Mouse (Mus musculus) heart, adult 11 months (tissue): ENCODE data around the gene Fgfr2.
A peak's percentile ranks its signal among the peaks of the same experiment; 100 is the strongest.
"Not testable (repeated sequence)": the region's sequence is repeated elsewhere in the genome, so short reads cannot be mapped to it uniquely, and the experiment has no call there.

Experiments
- DNase-seq: peaks from one replicate; pipeline ENCODE4 v3.0.0; 2022

Gene Fgfr2

DNA sequence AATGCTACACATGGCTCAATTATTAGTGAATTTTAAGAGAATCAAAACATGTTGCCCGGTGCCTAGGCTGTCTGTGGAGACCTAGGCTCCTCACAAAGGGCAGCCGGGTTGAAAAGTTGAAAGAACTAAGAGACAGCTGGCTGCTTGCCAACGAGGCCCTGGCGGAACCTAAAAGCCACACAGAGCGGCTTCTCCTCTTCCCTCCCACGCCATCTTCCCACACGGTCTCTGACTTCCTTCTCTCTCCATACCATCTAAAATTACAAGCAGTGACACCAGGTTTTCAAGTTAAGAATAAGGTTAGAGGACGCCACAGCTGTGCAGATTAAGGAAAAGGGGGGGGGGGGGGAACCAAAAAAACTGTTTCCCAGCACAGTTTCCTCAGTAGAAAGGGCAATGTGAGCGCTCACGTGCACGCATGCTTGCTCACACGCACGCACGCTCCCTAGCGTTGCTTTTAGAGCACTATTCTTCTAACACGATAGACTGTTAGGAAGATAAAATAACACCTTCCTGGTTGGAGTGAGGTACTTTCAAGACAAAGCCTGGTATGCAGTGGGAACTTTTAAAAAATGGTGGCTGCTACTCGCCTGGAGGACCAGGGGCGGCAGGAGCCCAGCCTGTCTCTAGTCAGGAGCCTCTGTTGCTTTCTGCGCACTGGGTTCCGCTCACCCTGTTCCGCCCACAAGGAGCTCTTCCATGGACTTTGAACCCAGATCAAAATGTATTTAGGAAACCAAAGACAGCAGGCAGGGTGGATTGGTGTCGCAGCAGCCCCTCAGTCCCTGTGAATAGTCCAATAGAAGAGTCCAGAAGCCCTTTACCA lies 2491.4 kb downstream of the Fgfr2 start:
- peak; percentile 91 for DNase-seq

DNA sequence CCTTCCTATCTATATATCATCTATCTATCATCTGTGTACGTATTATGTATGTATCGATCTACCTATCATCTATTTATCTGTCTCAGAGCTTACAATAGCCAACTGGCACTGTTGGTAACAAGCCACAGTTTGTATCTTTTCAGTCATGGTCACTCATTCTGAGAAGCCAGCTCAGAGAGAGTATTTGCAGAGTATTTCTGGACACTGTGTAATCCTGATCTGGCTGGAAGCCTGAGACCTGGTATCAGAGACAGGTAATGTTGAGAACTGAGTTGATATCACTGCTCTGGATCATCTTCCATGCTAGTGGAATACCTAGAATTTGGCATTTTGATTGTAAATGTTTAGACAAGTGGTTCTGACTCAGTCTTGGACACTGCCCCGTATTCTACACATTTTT lies 2492.2 kb downstream of the Fgfr2 start:
- DNase-seq = no peak

DNA sequence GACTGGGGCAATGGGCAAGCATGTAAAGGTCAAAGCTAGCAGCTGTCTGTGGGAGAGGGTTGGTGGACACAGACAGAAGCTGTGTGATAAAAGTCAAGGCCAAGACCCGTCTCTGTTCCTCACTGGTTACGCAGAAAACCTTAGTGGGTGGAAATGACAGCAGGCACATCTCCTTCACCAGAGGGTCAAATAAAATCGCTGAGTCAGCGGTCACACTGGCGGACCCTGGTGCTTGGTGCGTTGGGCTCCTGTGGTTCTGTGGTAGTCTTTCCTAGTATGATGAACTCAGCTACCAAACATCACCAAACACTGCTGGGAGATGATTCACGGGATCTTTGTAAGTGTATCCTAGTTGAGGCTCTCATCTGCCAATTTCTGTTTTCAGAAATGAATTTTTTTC lies 2493.2 kb downstream of the Fgfr2 start:
- no peak for DNase-seq

DNA sequence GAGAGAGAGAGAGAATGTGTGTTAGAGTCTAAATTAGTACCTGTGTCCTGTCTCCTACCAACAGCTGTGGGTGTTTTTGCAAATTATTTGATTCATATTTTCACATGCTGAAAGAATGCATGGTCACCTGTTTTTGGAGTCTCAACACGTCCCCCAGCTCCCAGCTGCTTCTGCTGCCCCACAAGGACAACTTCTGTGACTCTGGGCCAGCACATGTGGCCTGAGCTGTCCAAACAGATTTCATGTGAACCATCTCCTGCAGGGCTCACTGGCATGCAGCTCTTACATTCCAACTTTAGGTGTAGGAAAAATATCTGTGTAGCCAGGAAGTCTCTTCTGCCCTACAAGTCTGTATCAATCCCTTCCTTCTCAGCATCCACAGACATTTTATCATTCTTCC lies 2494.5 kb downstream of the Fgfr2 start:
- peak; percentile 91 for DNase-seq

DNA sequence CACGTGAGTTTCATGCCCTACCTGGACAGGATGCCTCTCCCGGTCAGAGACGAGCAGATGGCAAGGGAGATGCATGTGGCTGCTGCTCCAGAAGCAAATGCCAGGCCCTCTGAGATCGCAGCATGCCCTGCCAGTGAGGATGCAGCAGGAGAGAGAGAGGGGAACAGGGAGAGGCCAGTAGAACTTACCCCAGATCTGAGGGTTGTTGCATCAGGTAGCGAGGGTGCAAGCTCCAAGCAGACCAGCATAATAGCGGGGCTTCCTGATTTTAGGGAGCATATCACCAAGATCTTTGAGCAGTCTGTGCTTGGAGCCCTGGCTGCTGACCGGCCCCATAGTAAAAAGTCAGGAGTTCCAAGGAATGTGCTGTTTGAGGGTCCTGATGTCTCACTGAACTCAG lies 2497.8 kb downstream of the Fgfr2 start:
- DNase-seq = no peak

DNA sequence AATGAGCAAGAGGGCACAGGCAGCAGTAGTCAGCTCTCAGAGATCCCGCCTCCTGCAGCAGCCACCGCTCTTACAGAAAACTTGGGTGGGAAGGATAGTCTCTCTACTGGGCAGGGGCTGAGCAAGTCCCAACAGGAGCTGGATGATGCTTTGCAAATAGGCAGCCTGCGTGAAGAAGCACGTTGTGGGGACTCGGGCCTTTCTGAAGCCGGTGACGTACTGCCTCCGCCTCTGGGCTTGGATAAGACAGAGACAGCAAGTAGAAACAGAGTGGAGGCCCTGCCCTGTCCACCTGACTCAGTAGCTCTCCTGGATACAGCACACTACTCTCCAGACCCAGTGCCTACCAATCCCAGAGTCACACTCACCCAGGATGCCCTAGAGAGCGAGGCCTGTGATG lies 2498.9 kb downstream of the Fgfr2 start:
- no peak for DNase-seq

DNA sequence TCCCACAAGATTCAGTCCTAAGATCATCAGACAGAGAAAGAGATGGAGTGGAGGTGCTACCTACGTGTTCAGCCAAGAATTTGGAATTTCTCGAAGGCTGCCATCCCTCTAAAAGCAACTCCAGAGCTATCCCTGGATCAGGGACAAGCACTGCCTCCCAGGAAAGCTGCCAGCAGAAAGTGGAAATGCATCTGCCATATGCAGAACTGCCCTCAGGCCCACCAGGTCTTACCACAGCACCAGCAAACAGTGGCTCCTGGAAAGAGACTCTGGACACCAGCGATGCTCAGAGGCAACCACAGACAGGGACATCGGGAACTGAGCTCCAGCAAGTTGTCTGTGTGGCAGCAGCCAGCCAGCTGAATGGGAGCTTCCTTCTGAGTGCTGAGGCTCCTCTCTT lies 2500.8 kb downstream of the Fgfr2 start:
- DNase-seq = no peak

DNA sequence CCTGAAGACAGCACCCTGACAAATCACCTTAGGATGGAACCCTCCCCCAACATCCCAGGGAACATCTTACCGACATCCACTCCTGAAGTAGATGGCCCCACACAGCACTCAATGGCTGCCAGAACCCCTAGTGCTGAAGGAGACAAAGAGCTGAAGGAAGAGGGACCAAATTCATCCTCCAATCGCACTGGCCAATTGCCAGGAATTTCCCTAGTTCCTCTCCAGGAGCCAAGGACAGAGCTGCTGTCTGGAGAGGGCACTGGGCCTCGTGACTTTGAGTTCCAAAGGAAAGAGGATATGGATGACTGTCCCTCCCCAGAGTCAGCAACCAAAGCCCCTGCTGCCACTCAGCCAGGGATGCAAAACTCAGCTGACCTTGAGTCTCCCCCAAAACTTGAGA lies 2501.2 kb downstream of the Fgfr2 start:
- DNase-seq = no peak

DNA sequence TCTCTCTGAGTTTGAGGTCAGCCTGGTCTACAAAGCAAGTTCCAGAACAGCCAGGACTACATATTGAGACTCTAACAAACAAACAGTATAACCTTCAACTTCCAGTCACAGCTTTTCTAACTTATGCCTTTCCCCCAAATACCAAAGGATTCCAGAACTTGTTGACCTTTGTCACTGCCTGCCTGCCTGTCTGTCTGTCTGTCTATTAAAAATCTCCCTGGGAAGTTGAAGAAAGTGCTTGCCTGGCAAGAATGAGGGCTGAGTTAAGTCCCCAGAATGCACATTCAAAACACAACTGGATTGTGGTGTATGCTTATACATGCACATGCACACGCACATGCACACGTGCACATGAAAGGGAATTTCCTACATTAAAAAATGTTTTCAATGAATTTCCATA lies 2502.1 kb downstream of the Fgfr2 start:
- DNase-seq = no peak

DNA sequence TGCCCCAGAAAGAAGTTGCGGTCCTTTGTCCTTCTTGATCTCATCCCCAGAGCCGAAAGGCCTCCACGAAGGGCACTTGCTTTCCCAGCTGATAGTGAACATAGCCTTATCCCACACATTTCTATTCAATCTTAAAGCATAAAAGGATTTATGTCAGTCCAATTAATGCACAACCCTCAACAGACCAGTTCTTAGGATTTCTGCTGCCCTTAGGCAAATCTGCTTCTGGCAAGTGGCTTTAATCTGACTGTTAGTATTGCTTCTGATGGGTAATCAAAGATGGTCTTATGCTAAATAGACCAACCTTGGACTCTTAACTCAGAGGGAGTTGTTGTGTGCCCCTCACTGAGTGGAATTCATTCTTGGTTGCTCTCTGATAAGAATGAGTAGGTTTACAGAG lies 2505.6 kb downstream of the Fgfr2 start:
- DNase-seq = no peak

DNA sequence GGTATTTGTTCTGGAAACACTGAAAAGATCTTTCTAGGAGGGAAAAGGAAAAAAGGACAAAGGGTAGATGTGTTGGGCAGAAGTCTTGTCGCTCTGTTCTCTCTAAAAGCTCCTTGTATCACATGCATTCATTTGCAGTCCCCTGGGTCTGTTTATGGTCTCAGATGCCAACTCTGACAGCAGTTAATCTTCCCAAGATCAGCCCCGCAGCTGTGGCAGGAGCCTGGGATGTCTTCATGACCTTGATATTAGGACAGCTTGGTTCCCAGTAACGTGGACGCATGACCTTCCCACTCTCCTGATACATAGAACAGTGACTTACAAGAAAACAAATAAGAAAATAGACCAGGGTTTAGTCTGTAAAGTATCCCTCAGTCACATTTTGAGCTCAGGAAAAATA lies 2509.2 kb downstream of the Fgfr2 start:
- no peak for DNase-seq

DNA sequence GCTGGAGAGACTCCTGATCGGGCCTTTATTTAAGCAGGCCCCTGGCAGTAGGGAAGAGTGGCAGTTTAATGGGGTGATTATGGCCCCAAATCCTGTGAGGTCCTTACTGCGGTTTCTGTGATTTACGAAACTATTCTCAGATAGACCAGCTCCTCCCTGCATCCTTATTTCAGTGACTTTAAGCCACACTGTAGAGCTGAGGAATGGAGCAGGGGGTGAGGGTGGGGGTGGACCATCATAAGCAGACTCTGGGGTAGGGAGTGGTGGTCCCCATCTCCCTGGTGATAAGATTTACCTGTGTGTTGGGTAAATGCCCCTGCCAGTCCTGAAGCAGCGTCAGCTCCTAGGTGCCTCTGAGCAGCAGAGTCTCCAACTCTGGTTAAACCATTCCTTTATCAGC lies 2516.2 kb downstream of the Fgfr2 start:
- no peak for DNase-seq

DNA sequence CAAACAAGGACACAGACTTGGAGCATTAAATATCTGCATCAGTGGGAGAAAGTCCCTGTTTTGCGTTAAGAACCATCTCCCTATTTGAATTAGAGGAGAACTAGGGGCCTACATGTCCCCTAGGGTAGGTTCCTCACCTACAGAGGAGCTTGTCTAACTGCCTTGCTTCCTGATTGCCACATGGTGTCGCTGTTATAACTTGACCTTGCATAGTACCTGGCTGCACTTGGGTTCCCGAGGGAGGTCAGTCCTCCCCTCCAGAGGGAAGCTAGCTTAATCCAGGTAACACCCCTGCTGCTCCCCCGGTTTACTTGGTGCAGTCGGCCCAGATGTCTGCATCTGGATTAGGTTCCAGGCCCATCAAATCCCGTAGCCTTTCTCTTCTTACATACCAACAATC lies 2518.0 kb downstream of the Fgfr2 start:
- peak; percentile 87 for DNase-seq

DNA sequence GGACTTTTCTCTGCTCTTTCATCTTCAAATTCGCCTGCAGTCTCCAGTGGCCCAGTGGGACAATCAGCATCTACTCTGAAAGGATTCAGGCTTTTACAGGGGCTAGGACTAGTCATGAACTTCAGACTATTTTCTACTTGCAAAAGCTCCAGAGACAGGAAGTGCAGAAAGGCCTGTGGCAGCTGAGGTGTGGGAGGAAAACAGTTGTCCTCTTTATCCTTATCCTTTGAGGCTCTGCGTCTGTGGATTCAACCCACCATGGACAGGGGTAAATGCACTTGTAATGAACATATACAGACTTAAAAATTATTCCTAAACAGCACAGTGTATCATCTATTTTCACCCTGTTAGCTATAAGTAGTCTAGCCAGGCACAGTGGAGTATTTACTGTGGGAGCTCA lies 2518.8 kb downstream of the Fgfr2 start:
- no peak for DNase-seq

DNA sequence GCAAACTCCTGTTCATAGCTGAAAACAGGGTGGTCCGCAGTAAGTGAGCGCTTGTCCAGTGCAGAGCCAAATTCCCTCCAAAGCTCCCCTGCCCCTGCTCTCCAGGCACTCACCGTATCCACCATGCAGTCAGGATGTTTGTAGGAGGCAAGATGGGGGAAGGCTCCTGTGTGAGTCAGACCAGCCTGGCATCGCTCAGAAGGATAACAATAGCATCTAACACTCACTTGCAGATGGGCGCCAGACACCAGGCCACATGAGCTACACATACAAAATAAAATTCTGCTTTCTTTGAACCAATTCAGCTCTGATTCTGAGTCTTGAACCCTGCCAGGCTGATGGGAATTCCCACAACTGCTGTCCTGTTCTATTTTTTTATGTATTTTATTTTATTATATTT lies 2519.6 kb downstream of the Fgfr2 start:
- DNase-seq = peak; percentile 41

DNA sequence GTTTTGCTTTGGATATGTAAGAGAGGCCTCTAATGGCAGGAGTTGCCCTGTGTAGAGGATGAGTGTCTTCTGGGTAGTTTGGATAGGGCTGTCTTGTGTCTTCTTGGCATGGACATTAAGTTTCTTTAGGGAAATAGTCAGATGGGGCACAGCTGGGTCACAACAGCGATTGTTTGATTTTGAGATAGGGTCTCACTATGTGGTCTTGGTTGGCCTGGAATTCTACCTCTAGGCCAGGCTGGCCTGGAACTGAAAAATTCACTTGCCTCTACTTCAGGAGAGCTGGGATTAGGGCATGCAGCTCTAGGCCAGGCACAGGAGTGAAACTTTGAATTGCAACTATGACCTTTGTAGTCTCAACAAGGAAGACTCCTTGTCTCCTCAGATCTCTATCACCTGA lies 2520.3 kb downstream of the Fgfr2 start:
- peak; percentile 53 for DNase-seq

DNA sequence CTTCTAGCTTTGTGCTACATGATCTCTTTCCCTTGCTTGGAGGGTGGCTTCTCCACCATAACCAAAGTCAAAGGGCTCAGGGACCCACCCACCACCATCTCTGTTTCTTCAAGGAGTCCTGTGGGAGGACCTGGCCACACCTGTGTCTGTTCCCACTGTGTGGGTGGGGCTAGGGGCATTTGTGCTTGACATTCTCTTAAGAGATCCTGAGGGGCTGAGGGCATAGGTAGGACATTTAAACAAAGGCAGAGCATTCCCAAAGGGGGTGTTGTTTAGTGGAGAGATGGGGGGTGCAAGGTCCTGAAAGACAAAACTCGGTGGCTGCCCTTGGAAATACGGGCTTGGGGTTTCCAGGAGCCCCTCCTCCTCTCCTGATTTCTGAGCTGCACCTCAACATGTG lies 2522.6 kb downstream of the Fgfr2 start:
- DNase-seq = no peak

DNA sequence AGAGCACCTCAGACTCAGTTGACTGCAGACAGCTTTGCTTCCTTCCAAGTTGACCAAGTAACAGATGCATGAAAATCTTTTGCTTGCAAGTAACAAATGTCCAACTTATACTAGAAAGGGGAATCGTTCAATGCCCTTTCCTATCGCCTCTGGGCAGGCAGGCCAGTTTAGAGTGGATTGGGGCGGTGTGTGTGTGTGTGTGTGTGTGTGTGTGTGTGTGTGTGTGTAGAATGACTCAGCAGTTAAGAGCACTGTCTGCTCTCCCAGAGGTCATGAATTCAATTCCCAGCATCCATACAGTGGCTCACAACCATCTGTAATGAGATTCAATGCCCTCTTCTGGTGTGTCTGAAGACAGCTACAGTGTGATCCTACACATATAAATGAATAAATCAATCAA lies 2523.1 kb downstream of the Fgfr2 start:
- DNase-seq = no peak

DNA sequence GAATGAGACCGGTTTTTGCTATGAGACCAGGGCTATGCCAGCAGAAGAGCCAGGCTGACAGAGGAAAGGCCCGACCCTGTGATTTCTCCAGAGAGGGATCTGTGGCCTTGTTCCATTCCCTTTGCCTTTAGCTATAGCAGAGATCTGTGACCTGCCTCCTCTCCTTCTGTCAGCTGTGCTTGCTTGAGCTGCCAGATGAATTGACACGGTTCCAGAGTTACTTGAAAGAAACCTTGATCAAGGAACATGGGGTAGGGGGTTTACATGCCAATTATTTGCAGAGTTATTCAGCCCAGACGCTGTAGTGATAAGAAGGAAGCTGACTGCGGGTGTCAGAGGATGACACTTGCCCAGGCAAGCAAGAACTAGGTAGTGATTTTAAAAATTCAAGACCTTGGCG lies 2525.6 kb downstream of the Fgfr2 start:
- DNase-seq = peak; percentile 80

DNA sequence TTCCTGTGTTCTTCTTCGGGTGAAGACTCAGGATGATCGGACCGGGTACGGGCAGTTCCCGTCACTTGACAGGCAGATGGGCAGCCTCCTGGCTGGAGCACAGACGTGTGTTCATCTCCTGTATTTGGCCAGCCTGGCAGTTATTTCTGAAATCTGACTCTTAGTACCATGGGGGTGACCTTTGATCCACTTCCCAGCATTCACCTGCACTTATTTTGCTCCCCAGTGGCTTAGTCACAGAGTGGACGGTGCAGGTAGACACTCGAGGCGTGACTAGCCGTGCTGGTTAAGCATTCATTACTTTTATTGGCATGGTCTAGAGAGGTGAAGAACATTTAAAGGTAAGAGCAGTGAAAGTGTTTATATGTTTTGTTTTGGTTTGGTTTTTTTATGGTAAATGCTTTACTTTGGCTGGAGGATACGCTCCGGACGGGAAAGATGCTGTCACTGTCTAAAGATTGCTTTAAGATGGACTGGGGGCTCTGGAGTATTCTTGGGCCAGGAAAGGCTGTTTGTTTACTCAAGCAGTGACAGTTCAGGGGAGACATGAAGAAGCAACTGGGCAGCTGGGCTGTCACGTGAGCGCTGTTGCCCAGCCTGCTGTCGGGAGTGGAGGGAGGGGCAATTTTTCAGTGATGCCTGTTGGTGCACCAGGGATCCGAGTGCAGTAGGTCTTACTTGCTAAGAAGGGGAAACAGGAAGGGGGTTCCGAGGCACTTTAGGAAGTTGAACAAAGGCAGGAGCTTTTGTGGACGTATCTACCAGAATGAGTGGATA lies 2526.9 kb downstream of the Fgfr2 start:
- peak; percentile 92 for DNase-seq

DNA sequence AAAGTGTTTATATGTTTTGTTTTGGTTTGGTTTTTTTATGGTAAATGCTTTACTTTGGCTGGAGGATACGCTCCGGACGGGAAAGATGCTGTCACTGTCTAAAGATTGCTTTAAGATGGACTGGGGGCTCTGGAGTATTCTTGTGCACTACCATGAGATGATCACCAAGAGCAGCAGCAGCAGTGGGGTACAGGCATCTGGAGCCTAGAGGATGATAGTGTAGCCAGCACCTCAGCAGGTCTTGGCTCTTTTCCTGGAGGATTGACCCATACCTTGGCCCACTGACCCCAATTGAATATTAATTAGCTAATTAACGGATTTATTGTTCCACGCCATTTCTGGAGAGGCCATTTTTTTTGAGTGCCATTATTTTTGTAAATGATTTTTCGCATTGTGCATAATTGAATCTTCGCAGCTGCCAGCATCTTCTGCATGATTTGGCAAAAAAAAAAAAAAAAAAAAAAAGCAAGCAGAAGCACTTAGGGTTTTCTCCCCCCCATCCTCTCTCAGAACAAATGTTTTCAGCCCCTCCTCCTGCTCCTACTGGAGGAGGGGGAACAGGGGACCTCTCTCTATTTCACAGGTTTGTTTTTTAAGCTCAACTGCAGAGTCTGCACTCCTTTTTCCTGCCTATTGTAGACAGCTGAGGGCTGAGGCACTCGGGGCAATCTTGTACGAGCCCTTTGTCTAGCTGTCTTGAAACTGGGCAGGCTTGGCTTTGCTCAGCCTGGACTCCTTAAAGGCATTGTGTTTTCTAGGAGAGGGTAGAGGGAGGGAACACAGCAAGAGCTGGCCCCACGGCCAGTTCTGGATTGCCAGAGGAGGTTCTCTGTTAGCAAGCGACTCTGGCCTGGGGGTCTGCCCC lies 2529.5 kb downstream of the Fgfr2 start:
- DNase-seq = not testable (repeated sequence)

DNA sequence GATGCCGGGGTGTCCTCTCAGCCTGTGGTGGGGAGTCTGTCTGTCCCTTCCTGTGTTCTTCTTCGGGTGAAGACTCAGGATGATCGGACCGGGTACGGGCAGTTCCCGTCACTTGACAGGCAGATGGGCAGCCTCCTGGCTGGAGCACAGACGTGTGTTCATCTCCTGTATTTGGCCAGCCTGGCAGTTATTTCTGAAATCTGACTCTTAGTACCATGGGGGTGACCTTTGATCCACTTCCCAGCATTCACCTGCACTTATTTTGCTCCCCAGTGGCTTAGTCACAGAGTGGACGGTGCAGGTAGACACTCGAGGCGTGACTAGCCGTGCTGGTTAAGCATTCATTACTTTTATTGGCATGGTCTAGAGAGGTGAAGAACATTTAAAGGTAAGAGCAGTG lies 2530.2 kb downstream of the Fgfr2 start:
- not testable (repeated sequence) for DNase-seq

DNA sequence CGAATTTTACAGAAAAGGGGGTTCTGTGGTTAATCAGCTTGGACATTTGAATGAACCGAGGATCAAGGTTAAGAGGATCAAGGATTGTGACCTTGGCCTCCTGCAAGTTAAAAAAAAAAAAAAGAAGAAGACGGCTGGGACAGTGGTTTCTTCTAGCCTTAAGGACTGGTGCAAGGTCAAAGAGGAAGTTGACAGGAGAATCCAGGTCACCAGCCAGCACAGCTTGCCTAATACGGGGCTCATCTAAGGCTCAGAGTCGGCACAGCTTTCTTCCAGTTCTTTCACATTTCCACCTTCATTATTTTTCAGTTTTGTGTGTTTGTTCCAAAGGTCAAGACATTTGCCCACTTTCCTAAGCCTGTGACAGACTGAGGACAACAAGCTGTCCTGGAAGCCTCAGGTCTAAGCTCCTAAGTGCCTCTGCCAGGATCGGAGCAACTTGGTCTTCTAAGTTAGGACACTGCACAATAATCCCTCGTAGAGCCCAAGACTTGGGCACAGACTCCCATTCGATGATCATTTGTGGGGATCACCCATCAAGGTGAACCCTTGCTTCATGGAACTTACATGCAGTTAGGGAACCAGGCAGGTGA lies 2532.2 kb downstream of the Fgfr2 start:
- no peak for DNase-seq
